In the genomic region with DNA sequence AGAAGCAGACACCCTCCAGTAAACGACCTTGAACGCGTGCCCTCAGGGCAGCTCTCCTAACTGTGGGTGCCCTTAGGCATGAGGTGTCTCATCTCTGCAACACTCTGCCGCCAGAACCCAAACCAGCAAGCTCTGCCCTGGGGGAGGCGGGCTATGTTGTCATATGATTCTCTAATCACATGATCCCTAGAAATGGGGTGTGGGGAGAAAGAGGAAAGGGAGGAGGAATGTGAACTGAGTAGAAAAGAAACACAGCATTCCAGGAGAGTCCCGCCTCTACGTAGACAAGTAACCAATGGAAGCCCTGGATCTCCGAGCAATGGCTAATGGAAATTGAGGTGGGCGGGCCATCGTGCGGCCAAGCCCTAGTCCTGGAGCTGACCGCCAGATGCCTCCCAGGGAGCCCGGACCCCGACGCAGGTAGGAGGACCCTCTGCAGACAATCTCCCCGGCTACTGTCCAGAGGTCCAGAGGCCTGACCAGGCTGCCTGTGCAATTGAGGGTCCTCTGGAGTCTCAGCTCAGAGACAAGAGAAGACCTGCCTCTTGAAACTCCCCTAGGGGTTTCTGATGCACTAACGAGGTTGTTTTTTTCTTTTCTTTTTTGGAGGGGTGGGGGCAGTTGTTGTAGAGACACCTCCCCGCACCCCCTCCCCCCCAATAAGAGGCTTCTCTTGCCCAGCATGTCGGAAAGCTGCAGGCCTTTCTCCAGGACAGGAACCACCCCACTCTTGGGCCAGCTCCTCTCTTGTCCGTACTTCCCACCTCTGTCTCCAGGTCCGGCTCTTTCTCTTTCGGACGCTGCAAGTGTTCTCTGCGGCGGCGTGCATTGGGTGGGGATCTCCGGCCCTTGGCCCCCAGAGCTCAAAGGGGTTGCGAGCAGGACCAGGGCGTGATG, we compare ENCODE assay signal across 8 mouse cellular contexts. TPM values are rescaled to one million over a fixed set of nuclear protein-coding genes. Genes with fewer than 3 reads are reported as not detected.
DNase-seq lines count a peak whose midpoint lies in the region; ATAC-seq and TF ChIP-seq lines count a peak whose summit lies in the region.

A gene (plus strand): TSS at position 195 of the 897 bp plus-strand sequence.

- H3K9me3 ChIP-seq in forebrain, postnatal 0 days (ENCODE audit: low read length), result no peaks in the 10 kb centered on the region
- H3K9me3 ChIP-seq in neural tube, embryonic 15.5 days (replicated peaks), result no peaks in the 10 kb centered on the region

- H3K4me1 ChIP-seq in cerebellum, adult 2 months (ENCODE audit: control insufficient read depth, insufficient read depth, low read length), result peaks cover 34% of the 10 kb centered on the region
- no peaks in the 10 kb centered on the region; the same call in 1 of the 2 replicates for H3K4me1 ChIP-seq in forebrain, postnatal 0 days (ENCODE audit: insufficient read depth)
- peaks cover 16% of the 10 kb centered on the region for H3K4me1 ChIP-seq in lung, adult 2 months (ENCODE audit: control insufficient read depth, insufficient read depth, low read length)
- H3K4me1 ChIP-seq in neural tube, embryonic 15.5 days, result peaks cover 44% of the 10 kb centered on the region

- WGBS in cerebellum, adult 2 months, result 0% methylated on average over 29 of the region's 29 CpGs
- WGBS in forebrain, postnatal 0 days, result 2% methylated on average over 29 of the region's 29 CpGs
- WGBS in lung, adult 2 months, result under 1% methylated on average over 29 of the region's 29 CpGs
- WGBS in neural tube, embryonic 15.5 days, result under 1% methylated on average over 29 of the region's 29 CpGs

- H3K4me3 ChIP-seq in cerebellum, adult 2 months (replicated peaks; ENCODE audit: insufficient read depth, low read depth, low read length), result peak within 1 kb of the TSS; percentile 76
- H3K4me3 ChIP-seq in forebrain, postnatal 0 days (ENCODE audit: low read depth, low read length), result peak within 1 kb of the TSS; percentile 63
- H3K4me3 ChIP-seq in layer of hippocampus, adult 2 months, result peak within 1 kb of the TSS; percentile 78
- H3K4me3 ChIP-seq in lung, adult 2 months (replicated peaks; ENCODE audit: extremely low read depth, low read depth, low read length), result peak within 1 kb of the TSS; percentile 99
- peak within 1 kb of the TSS; percentile 72 for H3K4me3 ChIP-seq in neural tube, embryonic 15.5 days (replicated peaks)

- H3K36me3 ChIP-seq in forebrain, postnatal 0 days (ENCODE audit: insufficient read depth), result peaks cover 18% of the 10 kb centered on the region
- peaks cover 17% of the 10 kb centered on the region for H3K36me3 ChIP-seq in neural tube, embryonic 15.5 days

- peak; percentile 82 for TF ChIP-seq POLR2A in cerebellum, adult 2 months (IDR thresholded peaks at IDR 0.05; ENCODE audit: borderline replicate concordance, insufficient read depth, low read length)
- TF ChIP-seq POLR2A in lung, adult 2 months (IDR thresholded peaks at IDR 0.05; ENCODE audit: borderline replicate concordance, extremely low read depth, low read depth, low read length), result peak; percentile 77; the same call in 1 of the 2 replicates

- intact Hi-C loops in heart, postnatal 36 days (cut with DNase I), result loop anchor here (2.0 to 5.0 kb wide), 2 partner anchors 122 to 213 kb away; no protein-coding TSS in a partner anchor

- peak within 1 kb of the TSS; percentile 43 for H3K27ac ChIP-seq in cerebellum, adult 2 months (ENCODE audit: insufficient read depth, low read length)
- peak within 1 kb of the TSS; percentile 64 for H3K27ac ChIP-seq in forebrain, postnatal 0 days (ENCODE audit: low read depth, low read length)
- peak within 1 kb of the TSS; percentile 88 for H3K27ac ChIP-seq in layer of hippocampus, adult 2 months
- H3K27ac ChIP-seq in neural tube, embryonic 15.5 days (replicated peaks), result peak within 1 kb of the TSS; percentile 80

- peak; percentile 94 for DNase-seq in MEL-GATA-1-ER (ENCODE audit: extremely low read depth, low read depth)
- DNase-seq in cerebellum, adult 2 months, result peak; percentile 90 to 97
- DNase-seq in forebrain, postnatal 0 days, result peak; percentile 92
- peak; percentile 83 to 87 for DNase-seq in heart, postnatal 36 days
- DNase-seq in layer of hippocampus, adult 2 months (ENCODE audit: low spot score in 2 of 2), result peak; percentile 89 to 96
- peak; percentile 86 for DNase-seq in lung, adult 2 months
- DNase-seq in testis, postnatal 10 days (ENCODE audit: low spot score), result peak; percentile 89

- H3K9ac ChIP-seq in forebrain, postnatal 0 days, result peak within 1 kb of the TSS; percentile 58
- peak within 1 kb of the TSS; percentile 74 for H3K9ac ChIP-seq in neural tube, embryonic 15.5 days (replicated peaks)

- H3K27me3 ChIP-seq in cerebellum, adult 2 months (ENCODE audit: control insufficient read depth, insufficient read depth, low read length), result no peaks in the 10 kb centered on the region
- H3K27me3 ChIP-seq in forebrain, postnatal 0 days (ENCODE audit: insufficient read depth, low read length), result no peaks in the 10 kb centered on the region
- H3K27me3 ChIP-seq in neural tube, embryonic 15.5 days (replicated peaks), result no peaks in the 10 kb centered on the region; the same call in 1 of the 2 replicates

- ATAC-seq in forebrain, postnatal 0 days, result peak; percentile 96
- peak; percentile 93 for ATAC-seq in neural tube, embryonic 15.5 days (ENCODE audit: low FRiP score)

- H3K4me2 ChIP-seq in forebrain, postnatal 0 days (ENCODE audit: low read depth), result peak within 1 kb of the TSS; percentile 97
- H3K4me2 ChIP-seq in neural tube, embryonic 15.5 days, result peak within 1 kb of the TSS; percentile 99

- TF ChIP-seq CTCF in cerebellum, adult 2 months (IDR thresholded peaks at IDR 0.05; ENCODE audit: borderline replicate concordance, insufficient read depth, low read depth, low read length), result no peak
- TF ChIP-seq CTCF in forebrain, postnatal 0 days (IDR thresholded peaks at IDR 0.05; ENCODE audit: low read depth), result no peak
- TF ChIP-seq CTCF in layer of hippocampus, adult 2 months (conservative IDR thresholded peaks at IDR 0.05), result no peak
- TF ChIP-seq CTCF in lung, adult 2 months (IDR thresholded peaks at IDR 0.05; ENCODE audit: insufficient read depth, low read length), result no peak

RNA-seq across cellular contexts. Expression of the gene that starts here (rescaled TPM):
- polyA plus RNA-seq in cerebellum, adult 2 months (2012; rRNA removed), result 58.4 TPM in 2 replicates
- total RNA-seq in forebrain, postnatal 0 days (2014; rRNA removed), result 49.5 and 66.2 TPM in 2 replicates
- polyA plus RNA-seq in forebrain, postnatal 0 days (2015; fragmentation: Nextera tagmentation; extraction: Ambion mirVana), result 72.3 and 86.6 TPM in 2 replicates
- 100 to 1,000 TPM; 113 to 122 TPM for total RNA-seq in heart, postnatal 36 days (2021)
- 10 to 100 TPM; 60.6 to 66.4 TPM for total RNA-seq in layer of hippocampus, adult 2 months (2021)
- 220 and 257 TPM in 2 replicates for polyA plus RNA-seq in lung, adult 2 months (2012; rRNA removed)
- 92.1 and 96.3 TPM in 2 replicates for polyA plus RNA-seq in neural tube, embryonic 15.5 days (2015; fragmentation: Nextera tagmentation; extraction: Ambion mirVana)

Comparison
In these comparisons a context has a peak if more than half of its experiments do, and no peak if none do; other contexts are left out.
1. Peak in every context shown above with its lines: DNase-seq, ATAC-seq, H3K4me3 ChIP-seq and H3K27ac ChIP-seq.